Mouse (Mus musculus) yolk sac, embryonic 10.5 days (tissue): ENCODE measurements around the gene Rinl.

Source experiments
- DNase-seq: peaks from one replicate; pipeline ENCODE4 v3.0.0-alpha.2; 2017; ENCODE audit warnings: low spot score

Gene Rinl

GRCm38 (mm10) chr7:28823932-28824331, 35.2 kb downstream of the Rinl start:
- DNase-seq = no peak

- peak; percentile 91 for DNase-seq
These were observed 36.3 kb downstream of the Rinl start, which contains the start of gene Ech1 for GRCm38 (mm10) chr7:28824941-28825685. Ech1 (plus strand) TSS chr7:28825217.

- peak; percentile 43 for DNase-seq
These were observed 37.1 kb downstream of the Rinl start for GRCm38 (mm10) chr7:28825686-28826401.

DNA sequence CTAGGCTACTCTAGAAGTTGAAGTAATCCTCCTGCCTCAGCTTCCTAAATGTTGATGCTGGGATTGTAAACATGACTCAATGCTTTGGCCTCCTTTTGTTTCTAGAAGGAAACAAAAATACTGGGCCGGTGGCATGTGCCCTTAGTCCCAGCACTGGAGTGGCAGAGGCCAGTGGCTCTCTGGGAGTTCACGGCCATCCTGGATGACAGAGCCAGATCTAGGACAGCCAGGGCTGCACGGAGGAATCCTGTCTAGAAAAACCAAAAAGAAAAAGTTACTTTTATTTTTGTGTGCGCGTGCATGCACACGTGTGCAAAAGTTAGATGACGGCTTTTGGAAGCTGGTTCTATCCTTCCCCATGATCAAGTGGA, 37.6 kb downstream of the Rinl start:
- no peak for DNase-seq

DNA sequence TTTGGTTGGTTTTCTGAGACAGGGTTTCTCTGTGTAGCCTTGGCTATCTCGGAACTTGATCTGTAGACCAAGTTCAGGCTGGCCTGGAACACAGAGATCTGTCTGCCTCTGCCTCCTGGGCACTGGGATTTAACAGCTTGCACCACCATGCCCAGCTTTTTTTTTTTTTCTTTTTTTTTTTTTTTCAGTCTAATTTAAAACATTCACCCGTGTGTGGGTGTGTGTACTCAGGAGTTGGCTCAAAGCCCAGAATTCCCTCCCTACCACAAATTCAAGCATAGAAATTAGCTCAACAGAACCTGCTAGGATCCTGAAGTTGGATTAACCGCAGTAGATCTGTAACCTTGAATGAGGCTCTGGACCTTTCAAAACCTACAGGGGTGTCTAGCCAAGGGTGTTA, 38.6 kb downstream of the Rinl start:
- no peak for DNase-seq

- no peak for DNase-seq
These were observed 41.1 kb downstream of the Rinl start for GRCm38 (mm10) chr7:28829821-28830220.

DNA sequence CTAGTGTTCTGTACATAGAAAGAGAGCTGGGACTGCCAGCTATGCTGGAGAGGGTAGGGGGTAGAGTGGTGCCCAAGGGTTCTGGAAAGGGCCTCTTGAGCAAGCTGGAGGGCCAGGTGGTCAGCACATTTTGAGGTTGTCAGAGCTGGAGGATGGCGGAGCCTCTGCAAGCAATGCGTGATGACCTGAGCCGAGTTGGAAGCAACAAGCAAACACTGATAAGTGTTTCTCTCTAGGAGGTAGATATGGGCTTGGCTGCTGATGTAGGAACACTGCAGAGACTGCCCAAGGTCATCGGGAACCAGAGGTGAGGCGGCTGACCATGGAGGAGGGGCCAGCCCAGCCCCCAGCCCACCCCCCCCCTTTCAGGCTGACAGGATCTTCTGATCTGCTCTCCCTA, 42.2 kb downstream of the Rinl start:
- peak; percentile 67 for DNase-seq

DNA sequence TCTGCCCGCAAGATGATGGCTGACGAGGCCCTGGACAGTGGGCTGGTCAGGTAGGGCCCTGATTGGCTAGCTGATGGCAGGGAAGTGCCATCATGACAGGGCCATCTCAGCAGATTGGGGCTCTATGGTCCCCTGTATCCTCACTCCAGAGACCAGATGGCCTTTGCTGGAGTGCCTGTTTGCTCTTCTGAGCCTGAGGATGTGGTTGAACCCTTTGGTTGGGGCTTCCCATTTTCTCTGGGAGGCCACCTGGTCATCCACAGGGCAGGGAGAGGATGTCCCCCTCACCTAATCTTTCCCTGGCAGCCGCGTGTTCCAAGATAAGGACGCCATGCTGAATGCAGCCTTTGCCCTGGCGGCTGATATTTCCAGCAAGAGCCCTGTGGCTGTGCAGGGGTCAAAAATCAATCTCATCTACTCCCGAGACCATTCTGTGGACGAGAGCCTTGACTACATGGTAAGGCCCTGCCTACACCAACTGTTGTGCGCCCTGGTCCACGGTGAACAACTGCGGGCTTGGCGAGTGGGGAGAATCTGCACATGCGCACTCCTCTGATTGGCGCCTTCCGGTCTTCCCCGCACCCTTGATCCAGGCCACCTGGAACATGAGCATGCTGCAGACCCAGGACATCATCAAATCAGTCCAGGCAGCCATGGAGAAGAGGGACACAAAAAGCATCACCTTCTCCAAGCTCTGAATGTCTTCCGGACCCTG, 42.8 kb downstream of the Rinl start:
- peak; percentile 50 for DNase-seq

DNA sequence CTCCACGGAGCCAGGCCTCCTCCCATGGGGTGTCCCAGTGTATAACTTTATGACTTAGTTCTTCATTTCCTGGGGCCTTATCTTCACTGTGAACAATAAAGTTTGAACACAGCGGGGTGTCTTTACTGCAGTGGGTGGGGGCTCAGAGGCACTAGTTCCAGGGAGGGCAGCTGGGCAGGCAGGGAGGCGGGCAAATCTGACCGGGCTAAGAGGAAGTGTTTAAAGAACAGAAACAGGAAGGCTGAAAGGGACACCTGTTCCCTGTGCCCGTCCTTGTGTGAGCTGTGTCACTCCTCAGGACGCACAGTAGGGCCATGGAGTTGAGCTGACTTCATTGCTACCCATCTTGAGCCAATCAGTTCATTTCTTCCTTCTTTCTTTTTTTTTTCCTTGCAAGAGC, 43.4 kb downstream of the Rinl start:
- no peak for DNase-seq

DNA sequence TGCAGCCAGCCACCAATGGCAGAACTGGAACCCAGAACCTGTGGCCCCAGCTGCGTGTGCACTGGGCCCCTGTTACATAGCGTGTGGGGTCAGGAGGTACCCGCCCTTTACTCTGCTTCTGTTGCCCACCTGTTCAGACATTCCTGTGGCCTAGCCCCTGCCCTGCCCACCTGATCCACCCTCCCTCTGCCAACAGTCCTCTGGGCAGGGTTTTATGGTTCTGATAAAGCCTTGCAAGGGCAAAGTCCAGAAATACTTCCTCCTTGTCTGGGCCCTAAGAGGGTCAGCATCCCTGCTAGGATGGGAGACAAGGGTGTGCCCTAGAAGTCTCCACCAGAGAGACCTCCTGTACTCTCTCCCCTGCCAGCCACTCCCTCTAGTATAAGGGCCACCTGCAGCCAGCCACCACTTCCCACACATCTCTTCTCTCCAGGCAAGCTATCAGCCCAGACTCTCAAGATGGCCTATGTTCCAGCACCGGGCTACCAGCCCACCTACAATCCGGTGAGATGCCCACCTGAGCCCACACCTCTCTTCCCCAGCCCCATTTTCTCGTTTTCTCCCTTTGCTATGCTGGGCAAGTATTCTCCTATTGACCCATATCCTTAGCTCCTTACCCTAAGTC, 45.1 kb downstream of the Rinl start, which contains the start of gene Lgals4:
Gene Lgals4, plus strand, starts transcription at position 132 of the 625 bp plus-strand sequence.
- DNase-seq = no peak

DNA sequence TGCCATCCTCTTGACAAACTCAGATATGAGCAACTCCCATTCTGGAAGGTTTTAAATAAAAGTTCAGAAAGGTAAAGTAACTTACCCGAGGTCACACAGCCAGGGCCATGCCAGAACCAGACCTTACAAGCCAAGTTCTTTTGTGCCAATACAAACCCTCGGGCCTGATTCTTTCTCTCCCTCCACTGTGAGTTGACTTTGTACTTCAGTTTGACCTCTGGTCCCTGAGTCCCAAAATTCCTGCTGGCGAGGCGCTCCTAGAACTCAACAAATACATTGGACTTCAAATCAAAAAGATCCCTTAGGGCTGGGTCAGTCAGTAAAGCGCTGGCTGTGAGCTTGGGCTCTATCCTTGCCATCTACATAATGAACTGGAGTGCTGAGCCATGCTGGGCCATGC, 48.2 kb downstream of the Rinl start:
- peak; percentile 60 for DNase-seq

DNA sequence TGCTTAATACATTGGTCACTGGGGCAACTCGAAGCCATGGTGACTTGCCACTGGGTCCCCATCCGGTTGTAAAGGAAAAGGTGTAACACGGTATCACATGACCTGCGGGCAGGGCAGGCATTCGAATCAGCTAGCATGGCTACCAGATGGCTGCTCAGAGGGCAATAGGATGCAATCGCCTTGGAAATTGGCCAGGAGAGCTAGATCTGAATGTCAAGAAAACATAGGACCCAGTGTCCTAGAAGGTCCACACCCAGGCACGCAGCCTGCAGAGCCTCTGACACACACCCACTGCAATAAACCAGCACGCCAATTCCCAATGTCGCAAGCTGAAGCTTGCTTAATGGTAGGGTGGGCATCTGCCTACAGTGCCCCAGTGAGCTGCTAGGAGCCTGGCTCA, 49.6 kb downstream of the Rinl start:
- DNase-seq = peak; percentile 32

- no peak for DNase-seq
These were observed 58.5 kb downstream of the Rinl start for GRCm38 (mm10) chr7:28847273-28847672.
